ENCODE assay signal across 12 mouse cellular contexts in genomic region chr16:30735969-30736368, GRCm38 (mm10).
DNase-seq lines count a peak whose midpoint lies in the region; ATAC-seq lines count a peak whose summit lies in the region.
"Had no signal": no experiment of that assay in that cellular context is flagged by ENCODE, and none has a peak within 500 bp of the region (broad histone marks: within the 10 kb centered on the region; RNA-seq: fewer than 3 reads in every experiment).

No protein-coding gene starts in this region.

- H3K4me1 ChIP-seq in hindbrain, embryonic 10.5 days (replicated peaks): peaks cover 52% of the 10 kb centered on the region
- peaks cover 22% of the 10 kb centered on the region for H3K4me1 ChIP-seq in hindbrain, embryonic 13.5 days (replicated peaks)
- peaks cover 6% of the 10 kb centered on the region for H3K4me1 ChIP-seq in midbrain, embryonic 11.5 days (ENCODE audit: control insufficient read depth, insufficient read depth, low read length)
- 0 out of 2 replicates have a peak, but pooled peaks cover 6% of the 10 kb centered on the region for H3K4me1 ChIP-seq in midbrain, embryonic 16.5 days (ENCODE audit: control insufficient read depth, insufficient read depth, low read length)
- peaks cover 50% of the 10 kb centered on the region for H3K4me1 ChIP-seq in heart, embryonic 15.5 days (replicated peaks)
- peaks cover 12% of the 10 kb centered on the region for H3K4me1 ChIP-seq in stomach, embryonic 16.5 days (ENCODE audit: control insufficient read depth, insufficient read depth, low read length)

- ATAC-seq in hindbrain, embryonic 13.5 days (ENCODE audit: low FRiP score): no peak
- peak; percentile 33; the same call in 1 of the 2 replicates for ATAC-seq in midbrain, embryonic 11.5 days (ENCODE audit: low FRiP score)
- no peak for ATAC-seq in midbrain, embryonic 16.5 days
- ATAC-seq in heart, embryonic 15.5 days (replicated peaks; ENCODE audit: insufficient number of reproducible peaks, insufficient read depth, low FRiP score, low read depth): no peak
- peak; percentile 64; the same call in 1 of the 2 replicates for ATAC-seq in stomach, embryonic 16.5 days (ENCODE audit: insufficient read depth, low FRiP score)
- ATAC-seq in megakaryocyte progenitor cell, adult 5-6 weeks (replicated peaks; ENCODE audit: poor library complexity): no peak
- ATAC-seq: forebrain, embryonic 15.5 days had no signal

- no peak overlapping the region for H3K4me2 ChIP-seq in hindbrain, embryonic 13.5 days
- no peak overlapping the region for H3K4me2 ChIP-seq in midbrain, embryonic 11.5 days
- H3K4me2 ChIP-seq in midbrain, embryonic 16.5 days (ENCODE audit: low read length): no peak overlapping the region
- no peak overlapping the region for H3K4me2 ChIP-seq in heart, embryonic 15.5 days
- no peak overlapping the region for H3K4me2 ChIP-seq in stomach, embryonic 16.5 days (ENCODE audit: low read depth, low read length)
- H3K4me2 ChIP-seq: forebrain, embryonic 15.5 days; limb, embryonic 15.5 days; neural tube, embryonic 13.5 days had no signal

- H3K9me3 ChIP-seq in hindbrain, embryonic 10.5 days: no peaks in the 10 kb centered on the region
- no peaks in the 10 kb centered on the region for H3K9me3 ChIP-seq in hindbrain, embryonic 13.5 days
- no peaks in the 10 kb centered on the region for H3K9me3 ChIP-seq in midbrain, embryonic 11.5 days (ENCODE audit: control insufficient read depth, low read length)
- no peaks in the 10 kb centered on the region for H3K9me3 ChIP-seq in midbrain, embryonic 16.5 days (replicated peaks; ENCODE audit: control insufficient read depth, low read length, poor library complexity, severe bottlenecking)
- no peaks in the 10 kb centered on the region for H3K9me3 ChIP-seq in heart, embryonic 15.5 days (replicated peaks)
- no peaks in the 10 kb centered on the region for H3K9me3 ChIP-seq in stomach, embryonic 16.5 days (replicated peaks; ENCODE audit: control insufficient read depth, low read length)
- H3K9me3 ChIP-seq: forebrain, embryonic 15.5 days; limb, embryonic 15.5 days; neural tube, embryonic 13.5 days had no signal

- 30% methylated on average over 7 of the region's 7 CpGs for WGBS in hindbrain, embryonic 10.5 days
- WGBS in hindbrain, embryonic 13.5 days: 23% methylated on average over 7 of the region's 7 CpGs
- WGBS in midbrain, embryonic 11.5 days: 22% methylated on average over 7 of the region's 7 CpGs
- WGBS in midbrain, embryonic 16.5 days: 21% methylated on average over 7 of the region's 7 CpGs
- WGBS in heart, embryonic 15.5 days: 39% methylated on average over 7 of the region's 7 CpGs
- WGBS in stomach, embryonic 16.5 days: 32% methylated on average over 7 of the region's 7 CpGs

- no peak overlapping the region for H3K4me3 ChIP-seq in hindbrain, embryonic 10.5 days
- H3K4me3 ChIP-seq in hindbrain, embryonic 13.5 days: no peak overlapping the region
- H3K4me3 ChIP-seq in midbrain, embryonic 11.5 days (ENCODE audit: low read depth, low read length): no peak overlapping the region
- H3K4me3 ChIP-seq in midbrain, embryonic 16.5 days (ENCODE audit: low read depth, low read length): no peak overlapping the region
- H3K4me3 ChIP-seq in heart, embryonic 15.5 days: no peak overlapping the region
- H3K4me3 ChIP-seq in stomach, embryonic 16.5 days (replicated peaks; ENCODE audit: low read length): no peak overlapping the region
- H3K4me3 ChIP-seq: forebrain, embryonic 15.5 days; limb, embryonic 15.5 days; neural tube, embryonic 13.5 days had no signal

- H3K27ac ChIP-seq in hindbrain, embryonic 10.5 days: peak overlapping the region; percentile 66
- no peak overlapping the region for H3K27ac ChIP-seq in hindbrain, embryonic 13.5 days
- no peak overlapping the region for H3K27ac ChIP-seq in midbrain, embryonic 11.5 days (ENCODE audit: low read depth, low read length)
- no peak overlapping the region for H3K27ac ChIP-seq in midbrain, embryonic 16.5 days (ENCODE audit: low read length)
- peak overlapping the region; percentile 98 for H3K27ac ChIP-seq in heart, embryonic 15.5 days
- H3K27ac ChIP-seq in stomach, embryonic 16.5 days (ENCODE audit: low read length): no peak overlapping the region
- H3K27ac ChIP-seq: forebrain, embryonic 15.5 days; neural tube, embryonic 13.5 days had no signal

- no peaks in the 10 kb centered on the region for H3K36me3 ChIP-seq in hindbrain, embryonic 10.5 days
- H3K36me3 ChIP-seq in hindbrain, embryonic 13.5 days: no peaks in the 10 kb centered on the region
- H3K36me3 ChIP-seq in midbrain, embryonic 11.5 days (ENCODE audit: control insufficient read depth, insufficient read depth, low read length): no peaks in the 10 kb centered on the region
- no peaks in the 10 kb centered on the region for H3K36me3 ChIP-seq in midbrain, embryonic 16.5 days (ENCODE audit: control insufficient read depth, insufficient read depth, low read length)
- H3K36me3 ChIP-seq in heart, embryonic 15.5 days: no peaks in the 10 kb centered on the region
- H3K36me3 ChIP-seq in stomach, embryonic 16.5 days (ENCODE audit: control insufficient read depth, insufficient read depth, low read length): no peaks in the 10 kb centered on the region
- H3K36me3 ChIP-seq: forebrain, embryonic 15.5 days; limb, embryonic 15.5 days; neural tube, embryonic 13.5 days had no signal

- H3K9ac ChIP-seq in hindbrain, embryonic 13.5 days: no peak overlapping the region
- H3K9ac ChIP-seq in midbrain, embryonic 11.5 days (ENCODE audit: low read length): no peak overlapping the region
- H3K9ac ChIP-seq in midbrain, embryonic 16.5 days (ENCODE audit: low read depth, low read length): no peak overlapping the region
- no peak overlapping the region for H3K9ac ChIP-seq in heart, embryonic 15.5 days
- no peak overlapping the region for H3K9ac ChIP-seq in stomach, embryonic 16.5 days (ENCODE audit: low read length)
- H3K9ac ChIP-seq: forebrain, embryonic 15.5 days; limb, embryonic 15.5 days; neural tube, embryonic 13.5 days had no signal

- H3K27me3 ChIP-seq in hindbrain, embryonic 10.5 days (ENCODE audit: insufficient read depth, poor library complexity, severe bottlenecking): no peaks in the 10 kb centered on the region
- H3K27me3 ChIP-seq in hindbrain, embryonic 13.5 days: no peaks in the 10 kb centered on the region
- no peaks in the 10 kb centered on the region for H3K27me3 ChIP-seq in midbrain, embryonic 11.5 days (ENCODE audit: control insufficient read depth, insufficient read depth, low read length)
- no peaks in the 10 kb centered on the region for H3K27me3 ChIP-seq in midbrain, embryonic 16.5 days (ENCODE audit: control insufficient read depth, insufficient read depth, low read depth, low read length)
- no peaks in the 10 kb centered on the region for H3K27me3 ChIP-seq in heart, embryonic 15.5 days
- no peaks in the 10 kb centered on the region for H3K27me3 ChIP-seq in stomach, embryonic 16.5 days (ENCODE audit: control insufficient read depth, insufficient read depth, low read length)
- H3K27me3 ChIP-seq: forebrain, embryonic 15.5 days; limb, embryonic 15.5 days; neural tube, embryonic 13.5 days had no signal

- DNase-seq in hindbrain, embryonic 10.5 days (ENCODE audit: low spot score): peak; percentile 37
- DNase-seq in midbrain, embryonic 11.5 days (ENCODE audit: low spot score, missing footprints): no peak
- DNase-seq in layer of hippocampus, adult 11-12 months (ENCODE audit: low spot score): no peak
- DNase-seq: right cerebral cortex, postnatal 4 days had no signal

Comparison
In these comparisons a context has a peak if more than half of its experiments do, and no peak if none do; other contexts are left out.
1. H3K27ac ChIP-seq: peak in hindbrain, embryonic 10.5 days (single experiment) and heart, embryonic 15.5 days (single experiment); none in hindbrain, embryonic 13.5 days (single experiment), midbrain, embryonic 11.5 days (single experiment), midbrain, embryonic 16.5 days (single experiment) and stomach, embryonic 16.5 days (single experiment).
2. ATAC-seq: peak in midbrain, embryonic 11.5 days (single experiment) and stomach, embryonic 16.5 days (single experiment); none in hindbrain, embryonic 13.5 days (single experiment), midbrain, embryonic 16.5 days (single experiment), heart, embryonic 15.5 days (single experiment) and megakaryocyte progenitor cell, adult 5-6 weeks (single experiment).